In genomic region chr10:70949254-70950104, GRCm38 (mm10) we compare ENCODE assay signal across 9 mouse cellular contexts.
DNase-seq lines count a peak whose midpoint lies in the region; ATAC-seq and TF ChIP-seq lines count a peak whose summit lies in the region.
"Had no signal": no experiment of that assay in that cellular context is flagged by ENCODE, and none has a peak within 500 bp of the region (broad histone marks: within the 10 kb centered on the region; RNA-seq: fewer than 3 reads in every experiment).

No protein-coding gene starts in this region.

- H3K27ac ChIP-seq in stomach, embryonic 14.5 days (ENCODE audit: low read length), result no peak overlapping the region
- H3K27ac ChIP-seq in stomach, postnatal 0 days (replicated peaks), result no peak overlapping the region
- H3K27ac ChIP-seq in forebrain, embryonic 13.5 days, result peak overlapping the region; percentile 59

- no peaks in the 10 kb centered on the region for H3K27me3 ChIP-seq in stomach, embryonic 14.5 days (ENCODE audit: control insufficient read depth, insufficient read depth, low read length)
- H3K27me3 ChIP-seq in stomach, postnatal 0 days (ENCODE audit: control insufficient read depth, insufficient read depth, low read length), result no peaks in the 10 kb centered on the region
- H3K27me3 ChIP-seq in forebrain, embryonic 13.5 days, result no peaks in the 10 kb centered on the region

- ATAC-seq in stomach, embryonic 14.5 days (ENCODE audit: insufficient number of reproducible peaks, insufficient read depth, low FRiP score, low read depth), result no peak
- no peak for ATAC-seq in stomach, postnatal 0 days (ENCODE audit: low FRiP score, low TSS enrichment)
- peak; percentile 51 for ATAC-seq in forebrain, embryonic 13.5 days
- ATAC-seq in activated CD4-positive, CD25-positive, alpha-beta regulatory T cell, adult 4 months, result no peak

- 0 out of 2 replicates have a peak overlapping the region, but pooled peaks have one; percentile 1 for H3K4me2 ChIP-seq in stomach, embryonic 14.5 days (replicated peaks; ENCODE audit: low read depth, low read length)
- no peak overlapping the region for H3K4me2 ChIP-seq in stomach, postnatal 0 days (replicated peaks; ENCODE audit: low read depth)
- peak overlapping the region; percentile 54 for H3K4me2 ChIP-seq in forebrain, embryonic 13.5 days

- H3K9me3 ChIP-seq in stomach, embryonic 14.5 days (ENCODE audit: control insufficient read depth, low read depth, low read length), result no peaks in the 10 kb centered on the region
- H3K9me3 ChIP-seq in stomach, postnatal 0 days (ENCODE audit: control insufficient read depth, low read length), result no peaks in the 10 kb centered on the region
- H3K9me3 ChIP-seq in forebrain, embryonic 13.5 days (replicated peaks), result no peaks in the 10 kb centered on the region

- DNase-seq in stomach, postnatal 0 days (ENCODE audit: low spot score), result no peak
- DNase-seq in mesoderm, embryonic 11.5 days (ENCODE audit: low read depth, low spot score), result peak; percentile 74
- DNase-seq in telencephalon, adult 2 months (ENCODE audit: low read depth, low spot score), result peak; percentile 51
- no peak for DNase-seq in cerebellum, adult 18-20 months
- DNase-seq in urinary bladder, adult 2 months (ENCODE audit: low spot score), result no peak
- DNase-seq: kidney, adult 11 months had no signal

- no peak overlapping the region for H3K4me3 ChIP-seq in stomach, embryonic 14.5 days (ENCODE audit: low read depth, low read length)
- H3K4me3 ChIP-seq in stomach, postnatal 0 days (ENCODE audit: low read depth, low read length), result no peak overlapping the region
- peak overlapping the region; percentile 12 for H3K4me3 ChIP-seq in forebrain, embryonic 13.5 days

- no peak for TF ChIP-seq CTCF in stomach, postnatal 0 days (IDR thresholded peaks at IDR 0.05; ENCODE audit: low read depth)

- H3K4me1 ChIP-seq in stomach, embryonic 14.5 days (ENCODE audit: control insufficient read depth, insufficient read depth, low read length), result no peaks in the 10 kb centered on the region
- no peaks in the 10 kb centered on the region for H3K4me1 ChIP-seq in stomach, postnatal 0 days (replicated peaks; ENCODE audit: control insufficient read depth, insufficient read depth)
- peaks cover 31% of the 10 kb centered on the region for H3K4me1 ChIP-seq in forebrain, embryonic 13.5 days

- 21% methylated on average over 23 of the region's 23 CpGs for WGBS in stomach, embryonic 14.5 days
- WGBS in stomach, postnatal 0 days, result 33% methylated on average over 23 of the region's 23 CpGs
- 16% methylated on average over 23 of the region's 23 CpGs for WGBS in forebrain, embryonic 13.5 days

- no peak for TF ChIP-seq EP300 in stomach, postnatal 0 days (optimal IDR thresholded peaks at IDR 0.05)

- H3K36me3 ChIP-seq in stomach, embryonic 14.5 days (ENCODE audit: control insufficient read depth, insufficient read depth, low read length), result peaks cover 3% of the 10 kb centered on the region; the same call in 1 of the 2 replicates
- no peaks in the 10 kb centered on the region for H3K36me3 ChIP-seq in stomach, postnatal 0 days (ENCODE audit: control insufficient read depth, insufficient read depth, low read length)
- H3K36me3 ChIP-seq in forebrain, embryonic 13.5 days (ENCODE audit: poor library complexity, severe bottlenecking), result no peaks in the 10 kb centered on the region

- H3K9ac ChIP-seq in stomach, embryonic 14.5 days (replicated peaks; ENCODE audit: low read depth, low read length), result no peak overlapping the region
- H3K9ac ChIP-seq in stomach, postnatal 0 days (ENCODE audit: low read length), result no peak overlapping the region
- no peak overlapping the region; the same call in 1 of the 2 replicates for H3K9ac ChIP-seq in forebrain, embryonic 13.5 days

Comparison
In these comparisons a context has a peak if more than half of its experiments do, and no peak if none do; other contexts are left out.
1. DNase-seq: peak in mesoderm, embryonic 11.5 days (single experiment) and telencephalon, adult 2 months (single experiment); none in stomach, postnatal 0 days (single experiment), cerebellum, adult 18-20 months (0 of 2) and urinary bladder, adult 2 months (single experiment).